Mouse (Mus musculus) cortical plate, adult 2 months (tissue): Measurements from ENCODE around the gene Shc4.

ENCODE experiments used
- CTCF ChIP-seq: fragments of 200-500 bp; IDR thresholded peaks from 2 replicates; pipeline ENCODE4 v1.5.1; 2011; ENCODE audit warnings: mild to moderate bottlenecking, control low read depth, low read length; ENCODE audit not compliant: insufficient read depth; ENCODE audit errors: extremely low read depth
- POLR2A ChIP-seq: fragments of 200-500 bp; IDR thresholded peaks from 2 replicates; pipeline ENCODE4 v1.6.1; 2011; ENCODE audit warnings: mild to moderate bottlenecking, low read length, control low read depth; ENCODE audit not compliant: insufficient read depth; ENCODE audit errors: extremely low read depth

DNA sequence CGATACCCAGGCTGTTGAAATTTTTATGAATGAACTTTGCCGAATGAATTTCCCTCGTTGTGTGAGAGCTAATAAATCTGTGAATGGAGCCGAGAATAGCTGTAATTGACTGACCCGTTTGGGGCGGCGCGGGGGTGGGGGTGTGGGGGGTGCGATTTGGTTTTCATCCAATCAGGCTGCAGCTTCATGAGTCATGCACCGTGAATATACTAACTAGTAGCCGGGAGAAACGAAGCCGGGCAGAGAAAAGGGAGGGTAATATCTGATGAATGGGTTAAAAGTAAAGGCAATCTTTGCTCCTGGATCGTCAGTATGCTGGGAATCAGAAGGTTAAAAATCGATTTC lies at the start of gene Shc4:
- TF ChIP-seq CTCF (no peak), POLR2A (no peak)
